Mouse (Mus musculus) lung, adult 2 months (tissue): ENCODE results near the gene Il13ra2.

Experiments used
- CTCF ChIP-seq: fragments of 200-500 bp; IDR thresholded peaks from 2 replicates; pipeline ENCODE4 v1.5.1; 2011; ENCODE audit warnings: mild to moderate bottlenecking, low read length, control low read depth; ENCODE audit not compliant: insufficient read depth
- POLR2A ChIP-seq: fragments of 200-500 bp; IDR thresholded peaks from 2 replicates; pipeline ENCODE4 v1.6.1; 2011; ENCODE audit warnings: low read depth, mild to moderate bottlenecking, control low read depth, low read length, borderline replicate concordance; ENCODE audit errors: extremely low read depth

DNA sequence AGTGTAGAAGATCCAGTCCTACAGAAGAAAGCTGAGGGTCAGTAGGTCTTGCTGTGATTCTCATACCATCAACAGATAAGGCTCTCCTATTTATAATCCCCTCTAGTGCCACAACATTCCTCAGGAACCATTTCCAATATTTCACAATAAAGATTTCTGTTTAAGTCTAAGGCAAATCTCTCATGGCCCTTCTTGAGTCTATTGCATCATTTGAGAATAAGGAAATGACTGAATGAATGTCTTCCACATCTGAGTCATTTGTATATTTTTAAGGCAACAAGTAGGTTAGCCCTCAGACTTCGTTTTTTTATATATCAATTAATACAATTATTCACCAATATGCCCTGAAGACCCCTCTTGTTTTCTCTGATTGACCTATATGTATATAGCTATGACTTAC lies at the start of gene Il13ra2:
- TF ChIP-seq POLR2A (no peak), CTCF (no peak)
